Mouse (Mus musculus): ENCODE results near the gene Btbd11. TPM values are rescaled to one million over a fixed set of nuclear protein-coding genes. Genes with fewer than 3 reads are reported as not detected.

Btbd11 gene
- polyA plus RNA-seq, 1 experiment from 2014 or later: 9.1 TPM

DNA sequence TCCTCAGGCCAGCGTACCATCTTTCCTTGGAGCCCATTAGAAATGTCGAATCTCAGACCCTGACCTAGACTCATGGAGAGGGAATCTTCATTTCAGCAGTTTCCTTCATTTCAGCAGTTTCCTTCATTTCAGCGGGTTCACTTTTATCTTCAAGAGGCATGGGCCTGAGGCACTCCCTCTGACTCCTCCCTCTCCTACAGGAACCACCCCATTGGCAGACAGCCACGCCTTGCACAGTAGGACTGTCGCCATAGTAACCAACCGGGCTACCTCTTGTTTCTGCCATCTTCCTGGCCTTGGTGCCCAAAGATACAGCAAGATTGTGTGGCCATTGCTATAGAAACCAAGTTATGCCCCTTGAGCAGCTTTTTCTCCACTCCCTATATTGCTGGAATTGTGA is 205.4 kb downstream of the Btbd11 start:
- no peak overlapping the region for H3K27ac ChIP-seq
- H3K9me3 ChIP-seq: no peaks in the 10 kb centered on the region
- WGBS: 45% methylated on average over 6 of the region's 6 CpGs
- ATAC-seq (ENCODE audit: low FRiP score): no peak
- H3K4me3 ChIP-seq (replicated peaks): no peak overlapping the region
- H3K9ac ChIP-seq: no peak overlapping the region
- H3K4me1 ChIP-seq: no peaks in the 10 kb centered on the region
- H3K36me3 ChIP-seq (replicated peaks): no peaks in the 10 kb centered on the region
- H3K27me3 ChIP-seq: no peaks in the 10 kb centered on the region
- no peak overlapping the region for H3K4me2 ChIP-seq

DNA sequence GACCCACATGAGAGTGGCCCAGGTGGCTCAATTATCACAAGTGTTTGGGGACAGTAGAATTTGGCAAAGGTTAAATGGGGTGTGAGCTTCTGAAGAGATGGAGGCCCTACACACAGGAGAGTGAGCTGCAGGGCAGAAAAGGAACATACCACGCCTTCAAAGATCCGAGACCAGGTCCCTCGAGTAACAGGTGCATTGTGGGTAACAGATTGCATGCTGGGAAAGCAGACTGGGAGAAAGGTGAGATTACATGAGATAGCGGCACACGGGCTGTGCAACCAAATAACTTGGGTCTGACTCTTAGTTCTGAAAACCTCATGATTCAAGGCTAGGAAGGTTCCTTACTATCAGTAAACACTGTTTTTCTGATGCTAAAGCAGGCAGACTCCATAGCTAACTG is 209.7 kb downstream of the Btbd11 start:
- no peaks in the 10 kb centered on the region for H3K9me3 ChIP-seq
- no peak overlapping the region for H3K4me3 ChIP-seq (replicated peaks)
- H3K4me1 ChIP-seq: peaks cover 11% of the 10 kb centered on the region
- 85% methylated on average over 5 of the region's 5 CpGs for WGBS
- peaks cover 5% of the 10 kb centered on the region; the same call in 1 of the 2 replicates for H3K27me3 ChIP-seq
- H3K9ac ChIP-seq: no peak overlapping the region
- no peak for ATAC-seq (ENCODE audit: low FRiP score)
- no peak overlapping the region for H3K4me2 ChIP-seq
- H3K36me3 ChIP-seq (replicated peaks): no peaks in the 10 kb centered on the region
- no peak overlapping the region for H3K27ac ChIP-seq

DNA sequence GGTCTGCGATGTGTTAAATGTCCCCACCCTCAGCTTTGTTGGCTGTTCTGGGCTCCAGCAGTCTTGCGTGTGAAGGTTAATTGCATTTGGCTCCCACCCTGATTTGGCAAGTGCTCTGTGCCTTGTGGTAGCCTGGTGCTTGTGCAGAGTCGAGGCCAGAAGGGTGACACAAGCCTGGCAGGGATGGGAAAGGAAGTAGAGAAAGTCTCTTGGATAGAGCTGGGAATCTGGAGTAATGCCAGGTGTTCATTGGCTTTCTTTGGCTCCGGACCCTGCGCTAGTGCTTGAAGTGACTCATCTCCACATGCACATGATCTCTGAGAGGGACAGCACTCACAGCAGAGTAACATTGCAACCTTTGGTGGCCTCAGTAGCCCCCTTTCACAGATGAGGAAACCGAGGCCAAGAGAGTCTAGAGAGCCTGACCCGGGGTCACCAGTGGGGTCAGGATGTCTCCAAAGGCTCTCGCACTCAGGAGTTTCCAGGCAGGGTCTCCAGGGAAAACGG is 211.5 kb downstream of the Btbd11 start:
- 50% methylated on average over 9 of the region's 9 CpGs for WGBS
- H3K27ac ChIP-seq: no peak overlapping the region

DNA sequence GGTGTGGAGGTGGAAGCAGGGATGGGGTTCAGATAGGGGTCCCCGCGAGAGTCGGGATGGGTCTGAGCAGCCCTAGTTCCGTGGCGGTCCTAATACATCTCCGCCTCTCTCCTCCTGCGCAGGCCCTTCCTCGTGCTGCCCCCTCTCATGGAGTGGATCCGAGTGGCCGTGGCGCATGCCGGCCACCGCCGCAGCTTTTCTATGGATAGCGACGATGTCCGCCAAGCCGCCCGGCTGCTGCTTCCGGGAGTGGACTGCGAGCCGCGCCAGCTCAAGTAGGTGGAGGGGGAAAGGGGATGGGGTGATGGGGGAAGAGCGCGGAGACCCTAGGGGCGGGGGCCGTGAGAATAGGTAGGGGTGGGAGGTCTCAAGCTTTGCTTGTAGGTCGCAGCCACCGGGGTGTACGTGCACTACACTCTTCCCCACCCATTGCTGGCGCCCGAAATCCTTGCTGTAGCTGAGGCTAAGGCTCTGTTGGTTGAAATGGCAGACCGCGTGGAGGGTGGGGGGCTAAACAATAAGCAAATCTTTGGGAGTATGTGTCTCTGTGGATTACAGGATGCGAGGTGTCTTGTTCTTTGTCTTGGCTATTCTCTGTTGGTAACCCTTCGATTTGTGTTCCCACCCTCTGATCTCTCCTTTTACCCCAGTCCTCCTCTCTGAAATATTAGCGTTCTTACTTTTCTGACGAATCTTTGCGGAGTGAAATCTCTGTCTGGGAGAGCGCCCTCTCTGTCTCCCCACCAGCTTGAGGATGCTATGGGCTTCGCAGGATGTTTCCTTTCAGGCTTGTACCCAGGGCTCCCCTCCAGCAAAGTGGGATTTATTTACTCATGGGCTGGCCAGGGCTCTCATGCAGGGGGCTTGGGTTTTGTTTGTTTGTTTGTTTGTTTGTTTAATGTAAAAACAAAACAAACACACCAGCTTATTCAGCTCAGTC is 212.3 kb downstream of the Btbd11 start:
- ATAC-seq (ENCODE audit: low FRiP score): peak; percentile 83
- Histone ChIP-seq H3K27ac (no peak overlapping the region), H3K9ac (peak overlapping the region; percentile 69), H3K27me3 (peaks cover 5% of the 10 kb centered on the region; the same call in 1 of the 2 replicates), H3K4me1 (peaks cover 11% of the 10 kb centered on the region), H3K9me3 (no peaks in the 10 kb centered on the region), H3K4me2 (peak overlapping the region; percentile 86), H3K4me3 (replicated peaks) (peak overlapping the region; percentile 51), H3K36me3 (replicated peaks) (no peaks in the 10 kb centered on the region)
- under 1% methylated on average over 37 of the region's 41 CpGs for WGBS

More for the DNA sequence above, 211.5 kb downstream of the Btbd11 start:
- peak overlapping the region; percentile 86 for H3K4me2 ChIP-seq
- peak overlapping the region; percentile 69 for H3K9ac ChIP-seq
- H3K36me3 ChIP-seq (replicated peaks): no peaks in the 10 kb centered on the region
- H3K4me3 ChIP-seq (replicated peaks): peak overlapping the region; percentile 51
- peaks cover 5% of the 10 kb centered on the region; the same call in 1 of the 2 replicates for H3K27me3 ChIP-seq
- H3K9me3 ChIP-seq: no peaks in the 10 kb centered on the region
- peak; percentile 45; the same call in 1 of the 2 replicates for ATAC-seq (ENCODE audit: low FRiP score)
- peaks cover 11% of the 10 kb centered on the region for H3K4me1 ChIP-seq

DNA sequence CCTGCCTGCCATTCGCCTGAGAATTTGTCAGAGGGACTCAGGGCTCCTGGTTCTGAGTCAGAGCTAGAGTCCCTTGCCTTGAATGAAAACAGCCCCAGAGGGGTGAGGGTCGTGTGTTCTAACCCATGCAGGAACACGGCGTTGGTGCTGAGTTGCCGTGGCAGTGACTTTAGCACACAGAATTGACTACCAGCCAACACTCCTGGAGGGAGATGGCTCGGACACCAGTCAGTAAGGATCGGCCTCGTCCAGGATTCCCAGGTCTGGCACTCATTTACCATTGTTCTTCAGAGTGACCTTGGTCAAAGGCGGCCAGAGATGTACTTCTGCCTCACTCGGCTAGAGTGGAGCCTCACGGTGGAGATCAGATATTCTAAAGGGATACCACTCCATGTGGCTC is 215.9 kb downstream of the Btbd11 start:
- H3K36me3 ChIP-seq (replicated peaks): no peaks in the 10 kb centered on the region
- peaks cover 11% of the 10 kb centered on the region for H3K4me1 ChIP-seq
- ATAC-seq (ENCODE audit: low FRiP score): no peak

DNA sequence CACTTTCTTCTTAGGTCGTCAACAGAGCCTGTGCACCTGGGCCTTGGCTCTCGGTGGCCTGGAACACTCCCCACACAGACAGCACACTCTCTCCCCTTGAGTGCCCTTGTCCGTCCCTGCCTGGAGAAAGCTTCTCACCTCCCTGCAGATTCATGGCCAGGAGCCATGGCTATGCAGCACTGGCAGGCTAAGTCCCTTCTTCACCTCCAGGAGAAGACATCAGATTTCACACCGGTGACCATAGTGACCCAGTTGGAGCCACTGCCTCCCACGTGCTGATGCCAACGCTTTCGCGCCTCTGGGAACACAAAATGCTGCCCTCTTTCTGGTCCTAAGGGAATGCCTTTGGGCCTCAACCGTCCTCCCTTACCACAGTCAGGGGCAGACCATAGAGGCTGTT is 217.9 kb downstream of the Btbd11 start:
- Histone ChIP-seq H3K4me2 (no peak overlapping the region), H3K27me3 (peaks cover 3% of the 10 kb centered on the region; the same call in 1 of the 2 replicates), H3K36me3 (replicated peaks) (no peaks in the 10 kb centered on the region), H3K27ac (no peak overlapping the region), H3K4me1 (no peaks in the 10 kb centered on the region), H3K9ac (no peak overlapping the region), H3K9me3 (no peaks in the 10 kb centered on the region), H3K4me3 (replicated peaks) (no peak overlapping the region)
- ATAC-seq (ENCODE audit: low FRiP score): no peak
- WGBS: 78% methylated on average over 9 of the region's 9 CpGs

More for the DNA sequence above, 215.9 kb downstream of the Btbd11 start:
- no peak overlapping the region for H3K27ac ChIP-seq
- H3K27me3 ChIP-seq: peaks cover 5% of the 10 kb centered on the region; the same call in 1 of the 2 replicates
- H3K9ac ChIP-seq: no peak overlapping the region
- WGBS: 87% methylated on average over 11 of the region's 11 CpGs
- H3K9me3 ChIP-seq: no peaks in the 10 kb centered on the region
- no peak overlapping the region for H3K4me3 ChIP-seq (replicated peaks)
- no peak overlapping the region for H3K4me2 ChIP-seq

DNA sequence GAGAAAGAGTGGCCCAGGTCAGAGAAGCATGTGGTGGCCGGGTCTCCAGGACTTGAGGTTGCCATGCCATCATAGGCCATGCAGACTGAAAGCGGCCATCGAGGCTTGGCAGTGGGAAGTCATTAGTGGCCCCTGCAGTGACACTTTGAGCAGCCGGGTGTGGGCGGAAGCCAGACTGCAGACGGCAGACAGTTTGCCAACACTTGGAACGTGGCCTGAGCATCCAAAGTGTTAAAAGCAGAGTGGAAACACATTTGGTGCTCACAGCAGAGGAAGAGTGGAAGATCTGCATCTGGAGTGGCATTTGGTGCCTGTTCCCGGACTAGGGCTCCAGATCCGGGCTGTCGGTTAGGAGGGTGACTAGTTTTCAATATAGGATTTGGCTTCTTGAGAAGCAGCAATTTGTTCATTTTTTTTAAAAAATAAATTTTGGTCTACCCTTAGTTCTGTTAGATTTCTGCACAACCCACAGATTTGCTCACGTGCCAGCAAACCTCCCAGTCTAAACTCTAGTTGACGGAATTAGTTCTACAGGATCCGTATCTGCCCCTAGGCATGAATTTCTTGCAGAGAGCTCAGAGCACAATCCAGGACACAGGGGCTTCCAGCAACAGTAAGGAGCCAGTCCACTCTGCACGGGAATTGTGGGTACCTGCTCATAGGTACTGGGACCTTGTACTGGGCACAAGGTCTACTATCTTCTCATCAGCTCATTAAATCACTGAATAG is 222.1 kb downstream of the Btbd11 start:
- Histone ChIP-seq H3K4me1 (no peaks in the 10 kb centered on the region), H3K36me3 (replicated peaks) (no peaks in the 10 kb centered on the region), H3K27ac (no peak overlapping the region), H3K4me2 (no peak overlapping the region), H3K27me3 (no peaks in the 10 kb centered on the region), H3K9me3 (no peaks in the 10 kb centered on the region), H3K9ac (no peak overlapping the region), H3K4me3 (replicated peaks) (no peak overlapping the region)
- 87% methylated on average over 14 of the region's 14 CpGs for WGBS
- ATAC-seq (ENCODE audit: low FRiP score): no peak

DNA sequence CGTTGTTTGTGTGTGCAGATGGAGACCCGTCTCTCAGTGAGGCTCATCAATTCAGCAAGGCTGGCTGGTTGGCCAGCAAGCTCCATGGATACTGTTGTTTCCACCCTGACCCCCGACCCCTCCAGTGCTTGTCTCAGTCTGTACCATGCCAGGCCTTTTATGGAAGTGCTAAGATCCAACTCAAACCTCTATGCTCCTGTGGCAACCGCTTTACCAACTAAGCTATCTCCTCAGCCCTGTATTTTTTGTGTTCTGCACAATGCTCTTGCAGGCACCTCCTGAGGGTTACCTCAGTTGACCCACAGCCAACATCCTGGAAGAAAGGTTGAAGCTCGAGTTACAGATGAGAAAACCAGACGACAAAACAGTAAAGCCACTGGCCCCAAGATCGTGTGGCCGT is 230.5 kb downstream of the Btbd11 start:
- no peak for ATAC-seq (ENCODE audit: low FRiP score)
- H3K9ac ChIP-seq: no peak overlapping the region

DNA sequence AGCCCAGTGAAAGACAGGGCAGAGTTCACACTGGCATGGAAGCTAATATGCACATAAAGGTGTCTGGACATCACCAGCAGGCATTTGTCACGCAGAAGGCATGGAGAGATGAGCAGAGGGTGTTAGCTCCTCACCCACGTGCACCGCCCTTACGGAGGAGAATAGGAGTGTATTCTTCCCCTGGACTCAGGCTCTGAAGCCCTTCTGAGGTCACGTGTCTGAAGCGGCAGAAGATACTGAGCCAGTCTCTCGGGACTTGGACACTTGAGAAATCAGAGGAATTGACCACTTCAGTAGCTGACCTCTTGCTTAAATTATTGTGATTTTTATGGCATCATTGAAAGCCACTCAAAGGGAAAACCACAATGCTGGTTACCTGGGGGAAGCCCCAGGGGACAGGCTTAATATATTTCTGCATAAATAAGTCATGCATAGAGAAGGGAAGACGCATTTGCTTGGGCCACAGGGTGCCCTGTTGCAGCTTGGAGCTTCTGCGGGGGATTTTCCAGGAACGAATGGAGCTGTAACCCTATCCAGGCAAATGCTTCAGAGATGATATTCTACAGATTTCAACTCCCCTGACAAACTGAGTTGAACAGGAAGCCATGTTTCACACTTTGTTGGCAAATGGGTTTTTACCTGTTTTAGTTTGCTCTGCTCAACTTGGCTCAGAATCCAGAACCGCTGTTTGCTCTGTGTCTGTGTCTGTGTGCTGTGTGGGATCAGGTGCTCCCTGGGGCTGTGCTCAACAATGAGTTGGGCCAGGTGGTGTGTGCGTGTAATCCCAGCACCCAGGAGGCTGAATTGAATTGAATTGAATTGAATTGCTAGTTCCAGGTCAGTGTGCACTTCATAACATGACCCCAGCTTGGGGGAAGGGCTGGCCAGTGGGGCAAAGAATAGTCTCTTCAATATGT is 231.1 kb downstream of the Btbd11 start:
- 0 out of 2 replicates have a peak overlapping the region, but pooled peaks have one; percentile 20 for H3K27ac ChIP-seq
- H3K4me3 ChIP-seq (replicated peaks): no peak overlapping the region
- no peak overlapping the region for H3K9ac ChIP-seq
- H3K36me3 ChIP-seq (replicated peaks): no peaks in the 10 kb centered on the region
- 62% methylated on average over 12 of the region's 12 CpGs for WGBS
- ATAC-seq (ENCODE audit: low FRiP score): no peak
- H3K4me1 ChIP-seq: peaks cover 15% of the 10 kb centered on the region
- no peaks in the 10 kb centered on the region for H3K9me3 ChIP-seq
- H3K27me3 ChIP-seq: no peaks in the 10 kb centered on the region
- H3K4me2 ChIP-seq: no peak overlapping the region

More for the DNA sequence above, 230.5 kb downstream of the Btbd11 start:
- H3K27me3 ChIP-seq: no peaks in the 10 kb centered on the region
- no peak overlapping the region for H3K4me3 ChIP-seq (replicated peaks)
- H3K36me3 ChIP-seq (replicated peaks): no peaks in the 10 kb centered on the region
- WGBS: 48% methylated on average over 8 of the region's 8 CpGs
- H3K27ac ChIP-seq: 0 out of 2 replicates have a peak overlapping the region, but pooled peaks have one; percentile 20
- no peak overlapping the region for H3K4me2 ChIP-seq
- peaks cover 15% of the 10 kb centered on the region for H3K4me1 ChIP-seq
- H3K9me3 ChIP-seq: no peaks in the 10 kb centered on the region

DNA sequence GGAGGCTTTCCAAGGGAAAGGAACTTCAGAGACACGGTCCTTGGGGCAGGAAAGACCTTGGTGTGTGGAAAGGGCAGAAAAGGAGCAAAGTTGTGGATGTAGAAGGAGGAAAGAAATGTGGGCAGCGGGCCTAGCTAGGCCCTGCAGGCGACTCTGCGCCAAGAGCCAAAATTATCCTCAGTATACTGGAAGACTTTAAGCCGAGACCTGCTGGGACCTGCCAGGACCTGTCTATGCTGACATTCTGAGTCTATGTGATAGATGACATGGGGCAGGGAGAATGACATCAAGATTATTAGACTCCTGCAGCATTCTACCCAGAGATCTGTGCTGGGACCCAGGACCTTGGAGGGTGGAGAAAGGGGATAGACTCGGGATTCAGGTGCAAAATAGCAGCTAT is 234.5 kb downstream of the Btbd11 start:
- H3K27ac ChIP-seq: no peak overlapping the region
- ATAC-seq (ENCODE audit: low FRiP score): no peak
- H3K9ac ChIP-seq: no peak overlapping the region
- 0 out of 2 replicates have a peak, but pooled peaks cover 6% of the 10 kb centered on the region for H3K27me3 ChIP-seq
- H3K4me2 ChIP-seq: no peak overlapping the region
- H3K9me3 ChIP-seq: no peaks in the 10 kb centered on the region
- 84% methylated on average over 6 of the region's 6 CpGs for WGBS
- no peak overlapping the region for H3K4me3 ChIP-seq (replicated peaks)
- peaks cover 20% of the 10 kb centered on the region for H3K4me1 ChIP-seq
- no peaks in the 10 kb centered on the region for H3K36me3 ChIP-seq (replicated peaks)

DNA sequence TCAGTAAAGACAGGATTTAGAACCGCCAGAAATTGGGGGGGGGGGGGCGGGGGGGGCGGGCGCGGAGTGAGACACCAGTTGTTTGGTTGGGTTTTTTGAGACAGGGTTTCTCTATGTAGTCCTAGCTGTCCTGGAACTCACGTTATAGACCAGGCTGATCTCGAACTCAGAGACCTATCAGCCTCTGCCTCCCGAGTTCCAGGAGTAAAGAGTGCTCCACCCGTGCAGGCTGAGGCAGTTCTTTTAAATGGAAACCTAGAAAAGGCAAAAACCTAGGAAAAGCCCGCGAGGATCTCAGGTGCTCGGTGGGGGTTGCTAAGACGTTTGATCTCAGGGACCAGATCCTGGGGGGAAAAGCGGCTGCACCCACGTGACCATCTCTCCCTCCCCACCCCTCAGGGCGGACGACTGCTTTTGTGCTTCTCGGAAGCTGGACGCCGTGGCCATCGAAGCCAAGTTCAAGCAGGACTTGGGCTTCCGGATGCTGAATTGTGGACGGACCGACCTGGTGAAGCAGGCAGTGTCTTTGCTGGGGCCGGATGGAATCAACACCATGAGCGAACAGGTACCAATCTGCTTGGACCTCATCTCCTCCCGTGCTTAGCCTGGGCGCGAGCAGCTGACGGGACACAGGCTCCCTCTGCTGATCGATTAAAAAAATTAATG is 238.0 kb downstream of the Btbd11 start:
- ATAC-seq (ENCODE audit: low FRiP score): peak; percentile 83
- Histone ChIP-seq H3K27ac (no peak overlapping the region), H3K9ac (peak overlapping the region; percentile 44; the same call in 1 of the 2 replicates), H3K36me3 (replicated peaks) (no peaks in the 10 kb centered on the region), H3K4me2 (peak overlapping the region; percentile 69), H3K27me3 (0 out of 2 replicates have a peak, but pooled peaks cover 6% of the 10 kb centered on the region), H3K9me3 (no peaks in the 10 kb centered on the region), H3K4me1 (peaks cover 5% of the 10 kb centered on the region; the same call in 1 of the 2 replicates), H3K4me3 (replicated peaks) (peak overlapping the region; percentile 42)
- WGBS: 3% methylated on average over 31 of the region's 31 CpGs
